Mouse (Mus musculus): ENCODE data around the gene Slc34a2.

GRCm38 (mm10) chr5:53078453-53078852 lies 40.6 kb downstream of the Slc34a2 start:
- TF ChIP-seq EP300 (IDR thresholded peaks at IDR 0.05; ENCODE audit: low read depth) (no peak), CTCF (IDR thresholded peaks at IDR 0.05; ENCODE audit: low read depth) (no peak)

All from liver, postnatal 0 days (tissue).